Mouse (Mus musculus): ENCODE data around the gene Mtmr4. TPM values are rescaled to one million over a fixed set of nuclear protein-coding genes. Genes with fewer than 3 reads are reported as not detected.

The Mtmr4 gene
- polyA plus RNA-seq, 1 experiment from 2014 or later = 53.4 TPM

DNA sequence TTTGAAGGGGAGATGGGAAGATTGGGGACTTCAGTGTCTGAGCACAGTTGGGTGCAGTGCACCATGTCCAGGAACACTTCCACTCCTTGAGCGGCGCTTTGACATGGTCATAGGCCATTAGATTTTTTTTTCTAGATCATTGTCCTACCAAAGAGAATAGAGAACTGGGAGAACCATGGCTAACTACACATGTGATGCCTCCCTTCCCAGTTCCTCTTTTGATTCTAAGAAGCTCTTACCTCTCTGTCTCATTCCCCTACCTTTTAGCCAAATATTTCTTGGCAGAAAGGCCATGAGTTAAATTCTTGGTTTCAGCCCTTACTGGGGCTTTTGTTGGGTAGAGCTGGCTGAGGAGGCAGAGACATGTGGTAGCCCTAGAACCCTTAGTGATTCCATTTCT lies 11.6 kb downstream of the Mtmr4 start:
- ATAC-seq (ENCODE audit: low FRiP score) (no peak), DNase-seq (ENCODE audit: low spot score) (no peak)
- 97% methylated on average over 2 of the region's 2 CpGs for WGBS
- Histone ChIP-seq H3K27ac (no peak overlapping the region), H3K4me3 (replicated peaks; ENCODE audit: low read length) (no peak overlapping the region), H3K27me3 (ENCODE audit: control insufficient read depth, insufficient read depth, low read length) (no peaks in the 10 kb centered on the region), H3K9me3 (ENCODE audit: control insufficient read depth, low read length) (no peaks in the 10 kb centered on the region), H3K36me3 (replicated peaks; ENCODE audit: control insufficient read depth, insufficient read depth) (peaks cover 100% of the 10 kb centered on the region), H3K4me2 (replicated peaks) (no peak overlapping the region), H3K9ac (no peak overlapping the region), H3K4me1 (replicated peaks; ENCODE audit: control insufficient read depth, insufficient read depth, low read length) (no peaks in the 10 kb centered on the region)

DNA sequence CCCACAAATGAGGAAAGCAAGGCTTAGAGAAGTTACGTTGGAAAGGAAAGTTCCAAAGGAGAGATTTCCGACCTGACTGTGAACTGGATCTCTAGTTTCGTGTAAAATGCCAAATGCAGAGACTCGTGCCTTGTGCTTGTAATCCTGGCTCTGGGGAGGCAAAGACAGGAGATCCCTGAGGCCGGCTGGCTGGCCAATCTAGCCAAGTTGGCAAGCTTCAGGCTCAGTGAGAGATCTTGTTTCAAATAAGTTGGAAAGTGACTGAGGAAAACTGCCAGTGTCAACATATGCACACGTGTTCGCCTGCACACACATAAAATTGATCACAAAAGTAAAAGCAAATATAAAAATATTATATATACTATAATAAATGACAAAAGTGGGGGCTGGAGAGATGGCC lies 17.3 kb downstream of the Mtmr4 start:
- H3K27ac ChIP-seq = no peak overlapping the region
- no peak overlapping the region for H3K4me3 ChIP-seq (replicated peaks; ENCODE audit: low read length)
- no peaks in the 10 kb centered on the region for H3K4me1 ChIP-seq (replicated peaks; ENCODE audit: control insufficient read depth, insufficient read depth, low read length)
- no peak overlapping the region for H3K4me2 ChIP-seq (replicated peaks)
- no peak overlapping the region for H3K9ac ChIP-seq
- ATAC-seq (ENCODE audit: low FRiP score) (no peak), DNase-seq (ENCODE audit: low spot score) (no peak)
- peaks cover 100% of the 10 kb centered on the region for H3K36me3 ChIP-seq (replicated peaks; ENCODE audit: control insufficient read depth, insufficient read depth)
- no peaks in the 10 kb centered on the region for H3K9me3 ChIP-seq (ENCODE audit: control insufficient read depth, low read length)
- WGBS = 90% methylated on average over 7 of the region's 7 CpGs
- no peaks in the 10 kb centered on the region for H3K27me3 ChIP-seq (ENCODE audit: control insufficient read depth, insufficient read depth, low read length)

DNA sequence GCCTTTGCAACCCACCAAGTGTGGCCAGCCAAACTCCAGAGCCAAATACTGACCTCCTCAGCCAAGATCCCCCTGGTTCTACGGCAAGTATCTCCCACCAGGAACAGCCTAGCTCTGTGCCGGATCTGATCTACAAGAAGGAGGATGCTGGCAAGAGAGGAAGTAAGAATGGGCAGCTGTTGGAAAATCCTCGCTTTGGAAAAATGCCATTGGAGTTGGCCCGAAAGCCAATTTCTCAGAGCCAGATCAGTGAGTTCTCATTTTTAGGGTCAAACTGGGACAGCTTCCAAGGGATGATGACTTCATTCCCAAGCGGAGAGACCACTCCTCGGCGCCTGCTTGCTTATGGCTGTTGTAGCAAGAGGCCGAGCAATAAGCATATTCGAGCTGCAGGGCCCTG lies 19.6 kb downstream of the Mtmr4 start:
- Histone ChIP-seq H3K27me3 (ENCODE audit: control insufficient read depth, insufficient read depth, low read length) (no peaks in the 10 kb centered on the region), H3K4me3 (replicated peaks; ENCODE audit: low read length) (no peak overlapping the region), H3K36me3 (replicated peaks; ENCODE audit: control insufficient read depth, insufficient read depth) (peaks cover 100% of the 10 kb centered on the region), H3K4me1 (replicated peaks; ENCODE audit: control insufficient read depth, insufficient read depth, low read length) (no peaks in the 10 kb centered on the region), H3K4me2 (replicated peaks) (no peak overlapping the region), H3K9ac (no peak overlapping the region), H3K9me3 (ENCODE audit: control insufficient read depth, low read length) (no peaks in the 10 kb centered on the region), H3K27ac (no peak overlapping the region)
- WGBS = 93% methylated on average over 9 of the region's 9 CpGs
- DNase-seq (ENCODE audit: low spot score) = no peak
- no peak for ATAC-seq (ENCODE audit: low FRiP score)

DNA sequence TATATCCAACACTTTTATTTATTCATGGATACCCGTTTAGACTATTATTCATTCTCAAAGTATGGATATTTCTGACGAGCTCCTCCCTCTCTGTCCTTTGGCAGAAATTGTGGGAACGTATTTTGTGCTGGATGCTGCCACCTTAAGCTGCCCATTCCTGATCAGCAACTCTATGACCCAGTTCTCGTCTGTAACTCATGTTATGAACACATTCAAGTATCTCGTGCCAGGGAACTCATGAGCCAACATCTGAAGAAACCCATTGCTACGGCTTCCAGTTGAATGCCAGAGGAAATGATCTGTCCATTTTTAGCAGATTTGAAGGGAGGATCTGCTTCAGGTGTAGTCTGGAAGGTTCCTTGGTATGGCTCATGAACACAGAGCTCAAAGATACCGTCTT lies 22.0 kb downstream of the Mtmr4 start:
- WGBS = 93% methylated on average over 7 of the region's 7 CpGs
- Histone ChIP-seq H3K9ac (no peak overlapping the region), H3K27ac (no peak overlapping the region), H3K4me3 (replicated peaks; ENCODE audit: low read length) (no peak overlapping the region), H3K36me3 (replicated peaks; ENCODE audit: control insufficient read depth, insufficient read depth) (peaks cover 100% of the 10 kb centered on the region), H3K27me3 (ENCODE audit: control insufficient read depth, insufficient read depth, low read length) (no peaks in the 10 kb centered on the region), H3K4me1 (replicated peaks; ENCODE audit: control insufficient read depth, insufficient read depth, low read length) (no peaks in the 10 kb centered on the region), H3K9me3 (ENCODE audit: control insufficient read depth, low read length) (no peaks in the 10 kb centered on the region), H3K4me2 (replicated peaks) (no peak overlapping the region)
- ATAC-seq (ENCODE audit: low FRiP score) (no peak), DNase-seq (ENCODE audit: low spot score) (no peak)

DNA sequence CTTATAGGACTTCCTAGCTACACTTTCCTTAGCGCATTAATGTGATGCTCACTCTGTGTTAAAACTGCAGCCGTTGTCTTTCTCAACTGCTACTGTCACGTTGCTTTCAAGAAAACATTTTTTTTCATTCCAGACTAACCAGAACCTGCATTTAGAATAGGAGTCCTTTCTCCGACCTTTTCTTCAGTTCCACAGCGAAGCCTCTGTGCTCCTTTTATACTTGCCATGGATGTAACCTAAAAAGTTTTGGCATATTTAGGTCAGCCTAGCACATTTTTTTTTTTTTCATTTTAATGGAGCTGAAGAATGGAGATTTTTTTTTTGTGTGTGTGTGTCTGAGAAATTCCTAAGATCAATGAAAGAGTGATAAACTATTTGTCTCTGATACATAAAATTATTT lies 23.6 kb downstream of the Mtmr4 start:
- H3K4me2 ChIP-seq (replicated peaks) = no peak overlapping the region
- 96% methylated on average over 5 of the region's 5 CpGs for WGBS
- no peak for ATAC-seq (ENCODE audit: low FRiP score)

DNA sequence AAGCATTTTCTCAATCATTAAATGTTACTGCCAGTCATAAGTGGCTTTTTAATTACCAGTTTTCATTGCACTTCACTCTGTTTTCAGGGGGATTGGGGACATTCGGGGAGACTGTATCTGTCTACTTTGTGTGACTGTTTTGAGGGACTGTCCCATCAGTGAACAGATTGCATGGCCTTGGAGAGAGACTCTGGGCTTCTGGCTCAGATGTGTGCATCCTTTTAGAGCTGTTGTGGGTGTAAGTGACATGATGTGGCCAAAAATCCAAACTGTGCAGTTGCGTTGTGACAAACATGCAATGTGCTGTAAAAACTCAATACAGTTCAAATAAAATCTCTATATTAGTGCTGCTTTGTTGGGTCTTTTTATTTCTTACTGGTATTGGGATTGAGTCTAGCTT lies 24.0 kb downstream of the Mtmr4 start:
- Histone ChIP-seq H3K9ac (no peak overlapping the region), H3K4me3 (replicated peaks; ENCODE audit: low read length) (no peak overlapping the region), H3K27ac (no peak overlapping the region), H3K36me3 (replicated peaks; ENCODE audit: control insufficient read depth, insufficient read depth) (peaks cover 97% of the 10 kb centered on the region), H3K4me2 (replicated peaks) (no peak overlapping the region), H3K9me3 (ENCODE audit: control insufficient read depth, low read length) (no peaks in the 10 kb centered on the region), H3K27me3 (ENCODE audit: control insufficient read depth, insufficient read depth, low read length) (no peaks in the 10 kb centered on the region), H3K4me1 (replicated peaks; ENCODE audit: control insufficient read depth, insufficient read depth, low read length) (no peaks in the 10 kb centered on the region)
- DNase-seq (ENCODE audit: low spot score) = no peak
- ATAC-seq (ENCODE audit: low FRiP score) = no peak
- WGBS = 100% methylated on average over 2 of the region's 2 CpGs

More for the DNA sequence above, 23.6 kb downstream of the Mtmr4 start:
- no peak overlapping the region for H3K9ac ChIP-seq
- DNase-seq (ENCODE audit: low spot score) = no peak
- no peaks in the 10 kb centered on the region for H3K9me3 ChIP-seq (ENCODE audit: control insufficient read depth, low read length)
- no peaks in the 10 kb centered on the region for H3K4me1 ChIP-seq (replicated peaks; ENCODE audit: control insufficient read depth, insufficient read depth, low read length)
- H3K4me3 ChIP-seq (replicated peaks; ENCODE audit: low read length) = no peak overlapping the region
- no peaks in the 10 kb centered on the region for H3K27me3 ChIP-seq (ENCODE audit: control insufficient read depth, insufficient read depth, low read length)
- H3K36me3 ChIP-seq (replicated peaks; ENCODE audit: control insufficient read depth, insufficient read depth) = peaks cover 99% of the 10 kb centered on the region
- no peak overlapping the region for H3K27ac ChIP-seq

DNA sequence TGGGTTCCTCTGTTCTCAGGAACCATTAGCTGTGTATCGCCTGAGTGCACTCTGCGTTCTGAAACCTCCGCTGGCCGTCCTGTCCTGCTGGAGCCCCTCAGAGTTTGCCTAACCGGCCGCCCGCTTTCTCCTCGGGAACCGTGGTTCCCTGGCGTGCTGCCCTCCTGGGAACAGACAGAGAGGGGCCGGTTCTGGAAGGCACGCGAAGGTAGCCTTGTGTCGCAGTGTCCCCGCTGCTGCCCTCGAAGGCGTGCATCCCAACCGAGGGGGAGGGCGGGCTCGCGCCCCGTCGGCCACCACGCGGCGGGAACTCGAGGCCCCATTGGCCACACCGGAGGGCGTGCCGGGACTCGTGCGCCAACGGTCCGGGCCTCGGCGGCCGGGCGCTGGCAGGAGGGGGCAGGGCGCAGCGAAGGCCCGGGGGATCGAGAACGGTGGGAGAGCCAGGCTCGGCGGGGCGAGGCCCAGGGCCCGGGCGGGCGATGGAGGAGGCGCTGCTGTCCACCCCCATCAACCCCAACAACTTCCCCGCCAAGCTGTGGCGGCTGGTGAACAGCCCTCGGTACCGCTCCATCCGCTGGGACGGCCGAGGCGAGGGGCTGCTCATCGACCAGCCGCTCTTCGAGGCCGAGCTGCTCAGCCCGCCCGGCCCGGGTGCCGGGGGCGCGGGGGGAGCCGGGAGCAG lies 25.0 kb downstream of the Mtmr4 start, which contains the start of gene Hsf5:
Hsf5 (plus strand) TSS at position 375 of the 685 bp plus-strand sequence.
- DNase-seq (ENCODE audit: low spot score) = no peak
- ATAC-seq (ENCODE audit: low FRiP score) = no peak
- Histone ChIP-seq H3K27me3 (ENCODE audit: control insufficient read depth, insufficient read depth, low read length) (no peaks in the 10 kb centered on the region), H3K9me3 (ENCODE audit: control insufficient read depth, low read length) (no peaks in the 10 kb centered on the region), H3K4me1 (replicated peaks; ENCODE audit: control insufficient read depth, insufficient read depth, low read length) (no peaks in the 10 kb centered on the region), H3K9ac (no peak within 1 kb of the TSS), H3K36me3 (replicated peaks; ENCODE audit: control insufficient read depth, insufficient read depth) (peaks cover 92% of the 10 kb centered on the region), H3K4me3 (replicated peaks; ENCODE audit: low read length) (no peak within 1 kb of the TSS), H3K27ac (no peak within 1 kb of the TSS), H3K4me2 (replicated peaks) (no peak within 1 kb of the TSS)
- WGBS = 89% methylated on average over 69 of the region's 69 CpGs

DNA sequence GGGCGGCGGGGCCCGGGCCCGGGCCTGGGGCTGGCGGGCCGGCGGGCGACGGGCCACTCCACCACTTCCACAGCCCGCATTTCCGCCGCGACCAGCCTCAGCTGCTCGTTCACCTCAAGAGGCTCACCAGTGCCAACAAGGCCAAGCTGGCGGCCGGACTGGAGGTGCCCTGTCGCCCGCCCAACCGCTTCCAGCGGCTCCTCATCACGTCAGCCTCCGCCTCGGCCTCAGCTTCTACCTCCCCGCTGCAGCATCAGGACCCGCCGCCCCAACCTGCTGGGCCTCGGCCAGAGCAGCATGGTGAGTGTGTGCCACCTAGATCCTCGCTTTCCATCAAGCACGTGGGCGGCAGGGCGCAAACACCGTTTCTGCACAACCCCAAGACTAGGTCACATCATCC lies 25.6 kb downstream of the Mtmr4 start:
- Histone ChIP-seq H3K9ac (no peak overlapping the region), H3K4me2 (replicated peaks) (no peak overlapping the region), H3K4me1 (replicated peaks; ENCODE audit: control insufficient read depth, insufficient read depth, low read length) (no peaks in the 10 kb centered on the region), H3K9me3 (ENCODE audit: control insufficient read depth, low read length) (no peaks in the 10 kb centered on the region), H3K4me3 (replicated peaks; ENCODE audit: low read length) (no peak overlapping the region), H3K36me3 (replicated peaks; ENCODE audit: control insufficient read depth, insufficient read depth) (peaks cover 91% of the 10 kb centered on the region), H3K27ac (no peak overlapping the region), H3K27me3 (ENCODE audit: control insufficient read depth, insufficient read depth, low read length) (no peaks in the 10 kb centered on the region)
- WGBS = 91% methylated on average over 32 of the region's 32 CpGs
- DNase-seq (ENCODE audit: low spot score) (no peak), ATAC-seq (ENCODE audit: low FRiP score) (no peak)

DNA sequence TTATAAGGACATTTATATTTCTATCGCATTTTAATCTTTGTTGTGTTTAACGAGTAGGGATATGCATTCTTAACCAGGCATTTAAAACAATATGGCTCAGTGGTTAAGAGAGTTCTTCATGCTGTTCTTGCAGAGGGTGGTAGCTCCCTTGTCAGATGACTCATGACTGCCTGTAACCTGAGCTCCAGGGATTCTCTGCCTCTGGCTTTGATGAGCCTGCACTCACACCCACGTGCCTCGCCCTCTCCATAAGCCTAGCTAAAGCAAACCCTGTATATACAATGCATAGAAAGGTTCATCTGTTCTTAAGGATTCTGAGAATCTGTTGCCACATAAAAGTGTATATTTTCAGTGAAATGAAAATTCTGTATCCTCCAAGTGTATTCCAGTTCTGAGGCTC lies 31.2 kb downstream of the Mtmr4 start:
- H3K27ac ChIP-seq = no peak overlapping the region
- ATAC-seq (ENCODE audit: low FRiP score) (no peak), DNase-seq (ENCODE audit: low spot score) (no peak)
- H3K9ac ChIP-seq = no peak overlapping the region
- H3K27me3 ChIP-seq (ENCODE audit: control insufficient read depth, insufficient read depth, low read length) = no peaks in the 10 kb centered on the region
- no peaks in the 10 kb centered on the region for H3K9me3 ChIP-seq (ENCODE audit: control insufficient read depth, low read length)
- 83% methylated on average over 4 of the region's 4 CpGs for WGBS
- no peak overlapping the region for H3K4me2 ChIP-seq (replicated peaks)
- H3K4me1 ChIP-seq (replicated peaks; ENCODE audit: control insufficient read depth, insufficient read depth, low read length) = no peaks in the 10 kb centered on the region
- peaks cover 80% of the 10 kb centered on the region for H3K36me3 ChIP-seq (replicated peaks; ENCODE audit: control insufficient read depth, insufficient read depth)
- no peak overlapping the region for H3K4me3 ChIP-seq (replicated peaks; ENCODE audit: low read length)

DNA sequence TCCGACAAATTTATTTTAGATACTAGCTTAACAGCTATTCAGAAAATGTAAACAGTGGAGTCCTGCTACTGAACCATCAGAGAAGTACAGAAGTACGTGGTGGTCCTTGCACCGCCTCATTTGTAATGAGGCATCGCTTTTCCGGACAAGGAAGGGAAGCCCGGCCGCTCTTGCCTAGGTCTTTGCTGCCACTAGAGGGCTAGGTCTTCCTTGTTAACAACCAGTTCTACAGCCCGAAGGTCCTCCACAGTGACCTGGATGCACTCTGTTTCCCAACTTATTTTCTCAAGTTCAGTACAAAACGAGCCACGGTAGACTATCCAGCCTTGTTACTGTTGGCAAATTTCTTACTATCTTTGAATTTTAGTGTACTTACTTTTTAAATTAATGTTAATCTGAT lies 37.9 kb downstream of the Mtmr4 start:
- H3K27ac ChIP-seq = no peak overlapping the region
- DNase-seq (ENCODE audit: low spot score) (peak; percentile 28), ATAC-seq (ENCODE audit: low FRiP score) (no peak)
- H3K9ac ChIP-seq = no peak overlapping the region
- peaks cover 36% of the 10 kb centered on the region for H3K36me3 ChIP-seq (replicated peaks; ENCODE audit: control insufficient read depth, insufficient read depth)
- H3K4me3 ChIP-seq (replicated peaks; ENCODE audit: low read length) = no peak overlapping the region
- H3K9me3 ChIP-seq (ENCODE audit: control insufficient read depth, low read length) = no peaks in the 10 kb centered on the region
- no peaks in the 10 kb centered on the region for H3K27me3 ChIP-seq (ENCODE audit: control insufficient read depth, insufficient read depth, low read length)
- H3K4me2 ChIP-seq (replicated peaks) = no peak overlapping the region
- WGBS = 34% methylated on average over 10 of the region's 10 CpGs
- no peaks in the 10 kb centered on the region for H3K4me1 ChIP-seq (replicated peaks; ENCODE audit: control insufficient read depth, insufficient read depth, low read length)
